Mouse (Mus musculus): ENCODE results near the gene Adgrl3.

Adgrl3 gene

GRCm38 (mm10) chr5:81269689-81270088, 249.8 kb downstream of the Adgrl3 start:
- DNase-seq: no peak

DNA sequence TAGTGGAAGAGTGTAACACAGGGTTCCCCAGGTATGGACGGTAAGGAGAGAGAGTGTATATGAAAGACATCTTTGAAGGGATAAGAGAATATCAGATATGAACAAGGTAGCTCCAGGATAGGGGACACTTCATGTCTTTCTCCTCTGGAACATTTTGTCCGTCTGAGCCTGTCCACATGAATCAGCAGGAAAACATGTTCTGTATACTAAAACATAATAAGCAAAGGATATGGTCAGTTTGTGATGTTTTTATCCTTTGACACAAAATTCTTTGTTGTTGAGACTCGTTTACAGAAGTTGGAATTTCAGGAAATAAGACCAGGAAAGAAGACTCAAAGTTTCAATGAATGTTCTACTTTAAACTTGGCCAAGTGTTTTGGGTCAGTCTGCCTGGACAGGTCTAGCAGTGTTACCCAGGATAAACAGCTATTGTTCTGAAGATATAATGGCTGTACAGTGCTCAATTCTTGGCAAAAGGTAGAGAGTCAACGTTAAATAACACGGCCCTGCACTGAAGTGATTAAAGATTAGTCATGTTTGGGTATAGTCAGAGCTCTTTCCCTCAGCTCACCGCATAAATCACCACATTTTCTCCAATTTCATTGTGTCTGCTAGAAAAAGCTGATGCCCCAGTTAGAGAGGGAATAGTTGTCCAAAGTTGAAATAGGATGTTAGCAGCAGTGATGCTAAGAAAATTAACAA, 255.6 kb downstream of the Adgrl3 start:
- no peak for DNase-seq

- DNase-seq: no peak
Observed at GRCm38 (mm10) chr5:81279246-81279645, 259.3 kb downstream of the Adgrl3 start.

DNA sequence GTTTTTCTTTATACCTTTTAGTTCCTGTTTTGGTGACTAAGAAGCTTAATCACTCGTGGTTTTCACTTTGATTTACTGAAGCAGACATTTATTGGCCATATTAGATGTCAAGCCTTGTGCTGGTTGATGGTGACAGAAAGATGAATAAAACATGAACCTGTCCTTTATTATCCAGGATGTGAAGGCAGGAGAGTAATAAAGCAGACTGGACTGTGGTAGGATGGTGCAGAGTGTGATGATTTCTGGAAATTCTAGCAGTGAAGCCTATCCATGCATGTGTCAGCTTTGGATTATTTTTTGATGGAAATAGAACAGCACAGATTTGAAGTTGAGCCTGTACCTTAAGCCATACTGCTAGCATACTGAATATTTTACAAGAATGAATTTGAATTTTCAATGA, 265.7 kb downstream of the Adgrl3 start:
- DNase-seq: no peak

GRCm38 (mm10) chr5:81301874-81302273, 281.9 kb downstream of the Adgrl3 start:
- no peak for DNase-seq

- DNase-seq: no peak
Observed at GRCm38 (mm10) chr5:81317406-81318112, 297.6 kb downstream of the Adgrl3 start.

DNA sequence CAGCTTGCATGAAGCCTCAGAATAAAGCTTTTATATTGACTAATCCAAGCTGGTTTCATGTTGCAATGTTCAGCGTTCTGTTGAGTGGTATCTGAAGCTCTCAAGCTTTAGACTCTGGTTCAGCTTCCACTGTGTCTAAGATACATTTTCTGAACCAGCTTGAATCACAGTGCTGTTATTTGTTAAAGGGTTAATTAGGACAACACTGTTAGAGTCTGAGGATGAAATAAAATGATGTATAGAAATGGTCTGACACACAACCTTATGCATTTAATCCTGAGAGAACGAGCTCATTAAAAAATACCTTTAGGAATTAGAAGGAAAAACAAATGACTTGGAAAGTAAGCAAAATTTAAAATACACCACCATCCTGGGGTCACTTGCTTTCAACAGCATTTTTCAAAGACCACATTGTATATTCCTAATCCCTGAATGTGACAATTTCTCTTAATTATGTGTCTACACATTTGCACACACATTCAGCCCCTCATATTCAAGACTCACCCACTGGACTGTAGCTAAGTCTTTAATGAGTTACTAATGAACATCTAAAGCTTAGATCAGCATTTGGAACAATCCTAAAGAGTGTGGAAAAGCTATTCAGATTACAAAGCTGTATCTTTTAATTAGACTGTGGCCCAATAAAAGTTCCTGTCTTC, 301.5 kb downstream of the Adgrl3 start:
- no peak for DNase-seq

- no peak for DNase-seq
Observed at GRCm38 (mm10) chr5:81322064-81322463, 302.1 kb downstream of the Adgrl3 start.

GRCm38 (mm10) chr5:81326916-81327315, 307.0 kb downstream of the Adgrl3 start:
- DNase-seq: no peak

DNA sequence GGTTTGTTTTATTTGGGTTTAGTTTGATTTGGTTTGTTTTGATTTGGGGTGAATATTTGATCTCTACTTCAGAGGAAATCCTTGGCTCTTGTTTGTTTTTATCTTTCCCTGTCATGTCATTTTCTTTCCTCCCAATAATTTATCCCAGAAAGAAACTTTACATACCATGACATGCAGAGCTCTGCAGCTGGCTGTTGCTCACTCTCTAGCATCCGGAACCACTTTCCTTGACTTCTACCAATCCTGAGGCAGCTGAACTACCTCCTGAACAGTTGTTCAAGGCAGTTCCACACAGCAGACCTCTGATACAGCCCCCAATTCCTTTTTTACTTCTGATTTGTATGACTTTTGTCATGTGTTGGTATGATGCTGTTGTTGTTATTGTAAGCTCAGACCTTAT, 307.5 kb downstream of the Adgrl3 start:
- no peak for DNase-seq

GRCm38 (mm10) chr5:81329571-81329971, 309.6 kb downstream of the Adgrl3 start:
- DNase-seq: no peak

- no peak for DNase-seq
Observed at GRCm38 (mm10) chr5:81344330-81344729, 324.4 kb downstream of the Adgrl3 start.

DNA sequence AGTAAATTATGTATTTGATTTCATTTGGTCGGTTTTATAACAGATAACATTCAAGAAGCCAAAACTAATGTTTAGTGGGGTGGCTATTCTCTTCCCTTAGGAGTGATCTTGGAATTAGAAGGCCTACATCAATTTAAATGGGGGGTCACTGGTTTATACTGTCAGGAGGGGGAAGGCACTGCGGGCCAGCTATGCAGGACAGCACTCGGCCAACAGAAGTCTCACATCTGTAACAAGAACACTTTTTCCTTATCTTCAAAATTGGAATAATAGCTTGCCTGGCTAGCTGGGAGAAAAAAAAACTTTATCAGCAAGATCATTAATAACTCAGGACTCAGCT, 325.1 kb downstream of the Adgrl3 start:
- DNase-seq: no peak

DNA sequence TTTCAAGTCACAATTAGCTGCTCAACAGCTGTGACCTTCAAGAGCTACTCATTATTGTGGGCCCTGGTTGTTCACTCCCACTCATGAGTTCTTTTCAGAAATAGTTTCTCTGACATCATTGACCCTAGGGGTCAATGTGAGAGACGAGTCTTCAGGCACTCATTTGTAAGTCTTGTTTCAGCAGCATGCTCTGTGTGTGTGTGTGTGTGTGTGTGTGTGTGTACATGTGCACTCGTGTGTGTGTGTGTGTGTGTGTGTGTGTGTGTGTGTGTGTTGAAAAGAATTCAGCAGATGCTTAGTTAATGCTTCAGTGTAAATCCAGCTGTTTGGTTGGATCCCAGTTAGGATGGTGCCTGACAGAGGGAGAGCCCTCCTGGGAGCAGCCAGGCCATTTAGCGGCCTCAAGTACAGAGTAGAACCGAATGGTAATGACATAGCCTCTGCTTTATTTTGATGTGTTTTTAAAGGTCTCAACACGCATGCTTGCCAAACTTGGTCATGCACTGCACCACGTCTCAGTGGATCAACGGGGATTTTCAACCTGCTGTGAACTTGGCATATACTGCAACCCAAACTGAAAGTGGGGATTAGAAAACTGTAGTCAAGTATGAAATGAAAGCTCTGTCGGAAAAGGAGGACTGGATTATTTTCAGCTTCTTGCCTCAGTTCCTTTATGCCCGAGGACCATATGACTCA, 325.6 kb downstream of the Adgrl3 start:
- no peak for DNase-seq

DNA sequence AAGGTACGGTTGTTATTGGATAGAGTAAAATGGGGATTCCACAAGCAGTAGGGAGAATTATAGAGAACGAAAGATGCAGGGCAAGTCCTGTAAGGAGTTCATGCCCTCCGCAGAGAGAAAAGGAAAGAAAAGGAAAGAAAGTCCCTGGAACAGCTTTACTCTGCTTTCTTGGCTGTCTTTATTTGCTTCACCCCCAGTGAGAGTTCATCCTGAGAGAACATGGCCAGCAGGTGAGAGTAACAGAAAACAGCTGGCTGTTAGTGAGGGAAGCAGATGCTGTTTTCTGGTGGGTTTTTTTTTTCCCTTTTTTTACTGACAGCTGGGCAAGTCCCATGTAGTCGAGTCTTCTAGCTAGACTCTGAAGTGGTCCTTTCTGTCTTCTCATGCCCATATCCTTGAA, 327.6 kb downstream of the Adgrl3 start:
- DNase-seq: no peak

DNA sequence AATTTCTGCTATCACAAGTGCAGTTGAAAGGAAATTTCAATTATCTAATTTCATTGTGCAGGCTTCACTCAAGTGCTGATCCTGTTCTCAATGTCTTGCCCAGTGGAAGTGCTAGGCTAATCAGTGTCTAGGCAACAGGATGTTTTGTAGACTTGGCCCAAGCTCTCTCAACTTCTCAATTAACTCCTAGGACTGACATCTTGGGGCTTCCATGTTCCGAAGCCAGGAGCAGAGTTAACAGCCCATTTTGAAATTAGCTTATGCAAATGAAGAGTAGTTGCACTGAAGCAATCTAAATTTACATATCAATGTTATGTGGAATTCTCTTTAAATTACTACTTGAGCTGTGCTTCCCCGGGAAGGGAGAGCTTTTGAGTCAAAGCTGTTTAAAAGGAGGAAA, 339.6 kb downstream of the Adgrl3 start:
- DNase-seq: no peak

- DNase-seq: no peak
Observed at GRCm38 (mm10) chr5:81364198-81364643, 344.3 kb downstream of the Adgrl3 start.

DNA sequence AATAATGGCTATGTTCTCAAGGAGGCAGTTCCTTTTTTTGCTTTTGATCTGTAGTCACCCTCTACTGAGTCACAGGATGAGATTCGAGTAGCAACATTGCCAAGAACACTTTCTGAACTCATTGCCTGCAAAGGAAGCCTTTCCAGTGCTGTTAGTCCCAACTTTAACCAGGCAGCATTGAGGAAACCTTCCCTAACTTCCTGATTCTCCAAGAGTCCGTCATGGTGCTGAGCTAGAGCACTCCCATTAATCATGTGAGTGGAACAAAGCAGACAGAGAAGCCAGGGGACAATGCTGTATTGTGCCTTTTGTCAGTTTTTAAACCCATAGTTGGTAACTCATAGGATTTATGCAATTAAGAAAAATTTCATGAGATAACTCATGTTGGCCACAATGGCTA, 345.3 kb downstream of the Adgrl3 start:
- no peak for DNase-seq

GRCm38 (mm10) chr5:81370126-81370850, 350.4 kb downstream of the Adgrl3 start:
- DNase-seq: no peak

DNA sequence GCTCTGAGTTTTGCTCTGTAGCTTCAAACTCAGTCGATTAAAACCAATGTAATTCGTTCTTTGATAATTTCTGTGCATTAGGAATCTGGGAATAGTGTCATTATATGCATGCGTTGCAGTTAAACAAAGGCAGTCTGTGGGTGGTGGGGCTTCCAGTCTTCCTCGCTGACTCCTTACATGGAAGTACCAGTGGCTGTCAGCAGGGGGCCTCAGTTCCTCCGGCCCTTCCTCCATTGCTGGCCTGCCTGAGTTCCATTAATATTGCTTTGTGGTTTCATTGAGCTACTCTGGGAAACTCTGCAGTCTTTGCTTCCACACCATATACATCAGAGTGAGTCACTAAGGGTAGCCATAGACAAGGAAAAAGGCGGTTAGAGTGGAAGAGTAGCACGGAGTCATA, 356.1 kb downstream of the Adgrl3 start:
- DNase-seq: no peak

- DNase-seq: no peak
Observed at GRCm38 (mm10) chr5:81405582-81406143, 385.7 kb downstream of the Adgrl3 start.

GRCm38 (mm10) chr5:81417326-81417725, 397.4 kb downstream of the Adgrl3 start:
- no peak for DNase-seq

- no peak for DNase-seq
Observed at GRCm38 (mm10) chr5:81427393-81427792, 407.5 kb downstream of the Adgrl3 start.
